Mouse (Mus musculus) heart, adult 2 months (tissue): ENCODE measurements at regions not wholly inside any gene's neighbourhood (a gene's known extent, or its start where the extent isn't known, plus 50 kb on each side); places are given as distances from the start of the nearest gene placed in this dataset.

Experiments
- CTCF ChIP-seq: fragments of 200-600 bp; IDR thresholded peaks from 2 replicates; pipeline ENCODE4 v1.8.1; 2022; ENCODE audit warnings: antibody characterized with exemption, mild to moderate bottlenecking, moderate library complexity
- EP300 ChIP-seq: fragments of 200-500 bp; IDR thresholded peaks from 2 replicates; pipeline ENCODE4 v1.6.1; 2011; ENCODE audit warnings: low read depth, low read length, control low read depth; ENCODE audit not compliant: insufficient read depth
- POLR2A ChIP-seq: fragments of 200-500 bp; IDR thresholded peaks from 2 replicates; pipeline ENCODE4 v1.6.1; 2011; ENCODE audit warnings: mild to moderate bottlenecking, low read depth, low read length, control low read depth; ENCODE audit not compliant: insufficient read depth

DNA sequence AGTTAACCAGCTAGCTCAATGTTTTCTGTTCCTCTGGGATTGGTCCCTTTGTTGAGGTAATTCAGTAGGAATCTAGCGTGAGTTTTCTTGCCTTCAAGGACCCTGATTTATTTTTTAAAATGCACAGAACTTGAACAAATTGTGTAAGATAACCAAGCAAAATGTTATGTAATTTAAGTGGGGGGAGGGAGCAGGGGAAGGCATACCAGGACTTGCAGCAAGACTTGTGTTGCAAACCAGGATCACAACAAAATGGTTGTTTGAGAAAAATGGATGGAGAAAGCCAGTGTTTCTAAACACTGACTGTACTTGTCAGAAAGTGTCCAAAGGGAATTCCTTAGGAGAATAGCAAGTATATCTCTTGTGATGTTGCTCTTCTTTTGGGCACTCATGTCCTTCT is 120.5 kb upstream of the Klf6 start:
- TF ChIP-seq CTCF (no peak), POLR2A (no peak), EP300 (no peak)
